Mouse (Mus musculus) MEL (cell line): ENCODE data around the gene Gm20388. TPM values are rescaled to one million over a fixed set of nuclear protein-coding genes. Genes with fewer than 3 reads are reported as not detected.

Experiments used
- DNase-seq: peaks from one replicate; pipeline ENCODE4 v3.0.0; 2011; ENCODE audit warnings: low read depth, low spot score
- H3K27ac ChIP-seq: 2 replicates; pipeline ENCODE4 v1.5.1; 2012; ENCODE audit warnings: low read depth, mild to moderate bottlenecking, control low read depth, low read length, moderate library complexity; ENCODE audit not compliant: control insufficient read depth
- H3K27me3 ChIP-seq, 2 experiments: fragments of 150-350 bp in 1 of 2; sonication (generic) in 1 of 2; 2 replicates each; pipeline ENCODE4 v1.6.1; 2012; ENCODE audit warnings: low read length in 2 of 2, mild to moderate bottlenecking in 2 of 2, improper control_type of control experiment in 1 of 2, moderate library complexity in 1 of 2; ENCODE audit not compliant: insufficient read depth in 2 of 2, control insufficient read depth in 1 of 2
- H3K36me3 ChIP-seq, 2 experiments: 2 replicates each; pipeline ENCODE4 v1.6.1; 2012 to 2014; ENCODE audit warnings: low read length in 2 of 2, improper control_type of control experiment in 1 of 2, inconsistent platforms in 1 of 2, mild to moderate bottlenecking in 1 of 2; ENCODE audit not compliant: insufficient read depth in 2 of 2, control insufficient read depth in 1 of 2
- H3K4me1 ChIP-seq, 2 experiments: fragments of 150-350 bp in 1 of 2; sonication (generic) in 1 of 2; 2 replicates each; pipeline ENCODE4 v1.6.1; 2012; ENCODE audit warnings: low read length in 2 of 2, improper control_type of control experiment in 1 of 2, mild to moderate bottlenecking in 1 of 2; ENCODE audit not compliant: insufficient read depth in 2 of 2, control insufficient read depth in 1 of 2
- H3K4me3 ChIP-seq, 2 experiments: fragments of 150-350 bp in 1 of 2; sonication (generic) in 1 of 2; 2 replicates each; pipeline ENCODE4 v1.5.1; 2012; ENCODE audit warnings: low read depth in 2 of 2, low read length in 2 of 2, mild to moderate bottlenecking in 2 of 2, moderate library complexity in 2 of 2, control low read depth in 1 of 2, improper control_type of control experiment in 1 of 2; ENCODE audit not compliant: control insufficient read depth in 1 of 2, insufficient read depth in 1 of 2
- H3K79me2 ChIP-seq: 2 replicates; pipeline ENCODE4 v1.6.1; 2012; ENCODE audit warnings: mild to moderate bottlenecking, low read length, moderate library complexity; ENCODE audit not compliant: control insufficient read depth, poor library complexity, insufficient read depth
- H3K9ac ChIP-seq: 2 replicates; pipeline ENCODE4 v1.6.1; 2012; ENCODE audit warnings: low read depth, mild to moderate bottlenecking, control low read depth, low read length, moderate library complexity; ENCODE audit not compliant: control insufficient read depth, poor library complexity, severe bottlenecking
- H3K9me3 ChIP-seq: fragments of 150-350 bp; sonication (generic); replicated peaks from 2 replicates; pipeline ENCODE4 v1.6.1; 2012; ENCODE audit warnings: mild to moderate bottlenecking, low read length, improper control_type of control experiment, moderate library complexity; ENCODE audit not compliant: insufficient read depth
- BHLHE40 ChIP-seq: IDR thresholded peaks from 2 replicates; pipeline ENCODE4 v1.6.1; 2012; ENCODE audit warnings: low read depth, mild to moderate bottlenecking, inconsistent platforms, low read length, improper control_type of control experiment, borderline replicate concordance
- CHD1 ChIP-seq: IDR thresholded peaks from 2 replicates; pipeline ENCODE4 v1.6.1; 2012; ENCODE audit warnings: low read depth, mild to moderate bottlenecking, inconsistent platforms, low read length, improper control_type of control experiment
- CHD2 ChIP-seq: IDR thresholded peaks from 2 replicates; pipeline ENCODE4 v1.6.1; 2011; ENCODE audit warnings: low read length, improper control_type of control experiment
- CTCF ChIP-seq, 3 experiments: IDR thresholded peaks in 2 of 3; conservative IDR thresholded peaks in 1 of 3; 2 replicates each; pipeline ENCODE4 v1.5.1; 2011 to 2012; ENCODE audit warnings: low read length in 3 of 3, low read depth in 2 of 3, mild to moderate bottlenecking in 2 of 3, improper control_type of control experiment in 1 of 3, inconsistent platforms in 1 of 3, mixed read lengths in 1 of 3, moderate library complexity in 1 of 3; ENCODE audit not compliant: control insufficient read depth in 1 of 3, insufficient read depth in 1 of 3, poor library complexity in 1 of 3, severe bottlenecking in 1 of 3
- E2F4 ChIP-seq: IDR thresholded peaks from 2 replicates; pipeline ENCODE4 v1.6.1; 2011; ENCODE audit warnings: low read depth, low read length, improper control_type of control experiment, borderline replicate concordance
- ELF1 ChIP-seq: IDR thresholded peaks from 2 replicates; pipeline ENCODE4 v1.6.1; 2014; ENCODE audit warnings: low read depth, mild to moderate bottlenecking, inconsistent platforms, low read length, improper control_type of control experiment, moderate library complexity
- EP300 ChIP-seq, 2 experiments: IDR thresholded peaks; 2 replicates each; pipeline ENCODE4 v1.6.1; 2011; ENCODE audit warnings: improper control_type of control experiment in 2 of 2, low read length in 2 of 2, low read depth in 1 of 2, mild to moderate bottlenecking in 1 of 2
- ETS1 ChIP-seq: IDR thresholded peaks from 2 replicates; pipeline ENCODE4 v1.6.1; 2012; ENCODE audit warnings: low read depth, mild to moderate bottlenecking, inconsistent platforms, low read length, improper control_type of control experiment, moderate library complexity
- GABPA ChIP-seq: IDR thresholded peaks from 2 replicates; pipeline ENCODE4 v1.6.1; 2012; ENCODE audit warnings: low read depth, mild to moderate bottlenecking, inconsistent platforms, low read length, improper control_type of control experiment, moderate library complexity
- GATA1 ChIP-seq: IDR thresholded peaks from 2 replicates; pipeline ENCODE4 v1.6.1; 2011; ENCODE audit warnings: low read depth, low read length, improper control_type of control experiment
- JUND ChIP-seq: IDR thresholded peaks from 2 replicates; pipeline ENCODE4 v1.6.1; 2011; ENCODE audit warnings: low read depth, mild to moderate bottlenecking, improper control_type of control experiment, low read length
- KAT2A ChIP-seq: conservative IDR thresholded peaks from 2 replicates; pipeline ENCODE4 v1.6.1; 2012; ENCODE audit warnings: low read depth, low read length, improper control_type of control experiment, inconsistent platforms
- MAFK ChIP-seq: IDR thresholded peaks from 2 replicates; pipeline ENCODE4 v1.6.1; 2011; ENCODE audit warnings: low read depth, mild to moderate bottlenecking, low read length, improper control_type of control experiment, borderline replicate concordance
- MAX ChIP-seq: IDR thresholded peaks from 2 replicates; pipeline ENCODE4 v1.6.1; 2011; ENCODE audit warnings: low read length, improper control_type of control experiment
- MAZ ChIP-seq: IDR thresholded peaks from 2 replicates; pipeline ENCODE4 v1.6.1; 2012; ENCODE audit warnings: low read depth, mild to moderate bottlenecking, inconsistent platforms, low read length, improper control_type of control experiment
- MEF2A ChIP-seq: IDR thresholded peaks from 2 replicates; pipeline ENCODE4 v1.6.1; 2014; ENCODE audit warnings: low read depth, mild to moderate bottlenecking, inconsistent platforms, low read length, improper control_type of control experiment; ENCODE audit not compliant: poor library complexity, insufficient replicate concordance, severe bottlenecking; ENCODE audit errors: extremely low read depth
- MXI1 ChIP-seq: IDR thresholded peaks from 2 replicates; pipeline ENCODE4 v1.6.1; 2011; ENCODE audit warnings: mild to moderate bottlenecking, low read depth, low read length, improper control_type of control experiment
- MYB ChIP-seq: IDR thresholded peaks from 2 replicates; pipeline ENCODE4 v1.6.1; 2011; ENCODE audit warnings: mild to moderate bottlenecking, low read depth, low read length, improper control_type of control experiment
- MYC ChIP-seq: IDR thresholded peaks from 2 replicates; pipeline ENCODE4 v1.6.1; 2011; ENCODE audit warnings: low read depth, mild to moderate bottlenecking, low read length, improper control_type of control experiment, moderate library complexity
- NELFE ChIP-seq: IDR thresholded peaks from 2 replicates; pipeline ENCODE4 v1.6.1; 2011; ENCODE audit warnings: low read depth, low read length, improper control_type of control experiment
- NRF1 ChIP-seq: IDR thresholded peaks from 2 replicates; pipeline ENCODE4 v1.6.1; 2014; ENCODE audit warnings: low read depth, mild to moderate bottlenecking, inconsistent platforms, low read length, improper control_type of control experiment, moderate library complexity; ENCODE audit not compliant: poor library complexity, insufficient read depth, severe bottlenecking
- POLR2A ChIP-seq, 2 experiments: IDR thresholded peaks; 2 replicates each; pipeline ENCODE4 v1.6.1; 2011 to 2012; ENCODE audit warnings: low read length in 2 of 2, mild to moderate bottlenecking in 2 of 2, control low read depth in 1 of 2, improper control_type of control experiment in 1 of 2, low read depth in 1 of 2, moderate library complexity in 1 of 2; ENCODE audit not compliant: control insufficient read depth in 1 of 2, insufficient read depth in 1 of 2, poor library complexity in 1 of 2
- POLR2AphosphoS2 ChIP-seq: IDR thresholded peaks from 2 replicates; pipeline ENCODE4 v1.6.1; 2011; ENCODE audit warnings: low read length, improper control_type of control experiment
- POLR2AphosphoS5 ChIP-seq: IDR thresholded peaks from 2 replicates; pipeline ENCODE4 v1.6.1; 2012; ENCODE audit warnings: low read depth, borderline replicate concordance, mild to moderate bottlenecking, inconsistent platforms, low read length, moderate library complexity, mixed read lengths
- RAD21 ChIP-seq: IDR thresholded peaks from 2 replicates; pipeline ENCODE4 v1.6.1; 2011; ENCODE audit warnings: mild to moderate bottlenecking, low read depth, low read length, improper control_type of control experiment
- RCOR1 ChIP-seq: IDR thresholded peaks from 2 replicates; pipeline ENCODE4 v1.6.1; 2012; ENCODE audit warnings: low read depth, mild to moderate bottlenecking, inconsistent platforms, low read length, improper control_type of control experiment
- SIN3A ChIP-seq: IDR thresholded peaks from 2 replicates; pipeline ENCODE4 v1.6.1; 2012; ENCODE audit warnings: low read length, improper control_type of control experiment, inconsistent platforms
- SMC3 ChIP-seq: IDR thresholded peaks from 2 replicates; pipeline ENCODE4 v1.6.1; 2011; ENCODE audit warnings: low read depth, low read length, improper control_type of control experiment
- TAL1 ChIP-seq: IDR thresholded peaks from 2 replicates; pipeline ENCODE4 v1.6.1; 2012; ENCODE audit warnings: mild to moderate bottlenecking, inconsistent platforms, low read length, moderate library complexity, mixed read lengths
- TBP ChIP-seq: IDR thresholded peaks from 2 replicates; pipeline ENCODE4 v1.8.0; 2011; ENCODE audit warnings: low read depth, low read length, improper control_type of control experiment
- UBTF ChIP-seq: IDR thresholded peaks from 2 replicates; pipeline ENCODE4 v1.6.1; 2012; ENCODE audit warnings: low read depth, mild to moderate bottlenecking, inconsistent platforms, low read length, improper control_type of control experiment, moderate library complexity, borderline replicate concordance; ENCODE audit not compliant: insufficient read depth
- USF1 ChIP-seq: IDR thresholded peaks from 2 replicates; pipeline ENCODE4 v1.6.1; 2014; ENCODE audit warnings: low read depth, mild to moderate bottlenecking, inconsistent platforms, low read length, improper control_type of control experiment, moderate library complexity
- USF2 ChIP-seq, 2 experiments: IDR thresholded peaks; 2 replicates each; pipeline ENCODE4 v1.6.1; 2011 to 2012; ENCODE audit warnings: improper control_type of control experiment in 2 of 2, low read length in 2 of 2, borderline replicate concordance in 1 of 2, inconsistent platforms in 1 of 2, low read depth in 1 of 2, mild to moderate bottlenecking in 1 of 2; ENCODE audit not compliant: insufficient read depth in 1 of 2
- ZC3H11A ChIP-seq: IDR thresholded peaks from 2 replicates; pipeline ENCODE4 v1.6.1; 2012; ENCODE audit warnings: low read depth, mild to moderate bottlenecking, inconsistent platforms, low read length, improper control_type of control experiment
- ZKSCAN1 ChIP-seq: IDR thresholded peaks from 2 replicates; pipeline ENCODE4 v1.6.1; 2012; ENCODE audit warnings: low read depth, mild to moderate bottlenecking, inconsistent platforms, low read length, improper control_type of control experiment, moderate library complexity
- ZMIZ1 ChIP-seq: IDR thresholded peaks from 2 replicates; pipeline ENCODE4 v1.6.1; 2012; ENCODE audit warnings: low read depth, mild to moderate bottlenecking, inconsistent platforms, low read length, improper control_type of control experiment, moderate library complexity
- ZNF384 ChIP-seq: IDR thresholded peaks from 2 replicates; pipeline ENCODE4 v1.6.1; 2012; ENCODE audit warnings: low read depth, mild to moderate bottlenecking, inconsistent platforms, low read length, improper control_type of control experiment
- polyA plus RNA-seq, 2 experiments: library from polyadenylated mRNA; stranded (reverse) in 1 of 2; unstranded in 1 of 2; fragments of >175 nt in 1 of 2; fragments of >200 nt in 1 of 2; gene quantifications; 2 replicates each; pipeline versions ENCODE4 v1.2.1 to v1.2.4; 2012; ENCODE audit warnings: low replicate concordance in 2 of 2, low read depth in 1 of 2; ENCODE audit not compliant: insufficient read length in 2 of 2, insufficient read depth in 1 of 2, missing spikeins in 1 of 2
- total RNA-seq: library from RNA; depleted of rRNA; stranded (reverse); fragments of 300-350 nt; gene quantifications from 2 replicates; pipeline ENCODE4 v1.2.3, GENCODE M21; 2012

The Gm20388 gene
- total and polyA plus RNA-seq, 3 experiments, result 11.1 to 17.8 TPM; not detected in 1

- Histone ChIP-seq H3K9me3 (no peaks in the 10 kb centered on the region), H3K79me2 (no peaks in the 10 kb centered on the region), H3K36me3 (peaks cover 0 to 36% of the 10 kb centered on the region in 2 experiments; a peak in 3 of 4 replicates), H3K27me3 (no peaks in the 10 kb centered on the region), H3K4me3 (peak overlapping the region; percentile 6 to 17; a peak in 2 of 4 replicates), H3K9ac (peak overlapping the region; percentile 34), H3K27ac (peak overlapping the region; percentile 94), H3K4me1 (peaks cover 13 to 36% of the 10 kb centered on the region in 2 experiments)
- DNase-seq, result peak; percentile 94
- TF ChIP-seq USF1 (no peak), TBP (peak; percentile 82; the same call in 1 of the 2 replicates), SMC3 (no peak), UBTF (no peak; the same call in 1 of the 2 replicates), MYC (peak; percentile 59; the same call in 1 of the 2 replicates), TAL1 (peak; percentile 96), POLR2A (IDR thresholded peaks at IDR 0.05; ENCODE audit: control insufficient read depth in 1 of 2, insufficient read depth in 1 of 2, low read depth in 1 of 2, low read length in 2 of 2, poor library complexity in 1 of 2) (no peak; a peak in 1 of 4 replicates), EP300 (IDR thresholded peaks at IDR 0.05; ENCODE audit: low read depth in 1 of 2, low read length in 2 of 2) (peak; percentile 97 to 98), MAFK (peak; percentile 56; the same call in 1 of the 2 replicates), CHD1 (no peak), RCOR1 (peak; percentile 94), GABPA (no peak), BHLHE40 (peak; percentile 84; the same call in 1 of the 2 replicates), MAZ (peak; percentile 68; the same call in 1 of the 2 replicates), CHD2 (no peak), USF2 (IDR thresholded peaks at IDR 0.05; ENCODE audit: borderline replicate concordance in 1 of 2, insufficient read depth in 1 of 2, low read depth in 1 of 2, low read length in 2 of 2) (no peak), ELF1 (no peak), ZC3H11A (no peak), MYB (peak; percentile 85), E2F4 (no peak), KAT2A (no peak), ZKSCAN1 (no peak), MAX (peak; percentile 57; the same call in 1 of the 2 replicates), NELFE (no peak), ZMIZ1 (no peak), SIN3A (peak; percentile 79), ETS1 (peak; percentile 94), POLR2AphosphoS5 (no peak), GATA1 (peak; percentile 95), ZNF384 (peak; percentile 68), NRF1 (no peak), RAD21 (no peak), MXI1 (no peak), CTCF (IDR thresholded peaks at IDR 0.05 in 2 of 3, conservative IDR thresholded peaks at IDR 0.05 in 1 of 3; ENCODE audit: control insufficient read depth in 1 of 3, insufficient read depth in 1 of 3, low read depth in 2 of 3, low read length in 3 of 3, poor library complexity in 1 of 3, severe bottlenecking in 1 of 3) (no peak), POLR2AphosphoS2 (no peak), MEF2A (no peak), JUND (no peak)
Measured at GRCm38 (mm10) chr8:123450783-123451182, 3540.1 kb downstream of the Gm20388 start.
